Mouse (Mus musculus) right cerebral cortex, postnatal 14 days (tissue): Measurements from ENCODE around the gene Slc35f6.

Source experiments
- DNase-seq: peaks from one replicate; pipeline ENCODE4 v3.0.0; 2022

Slc35f6 gene

GRCm38 (mm10) chr5:30621844-30622176, 25.9 kb upstream of the Slc35f6 start:
- no peak for DNase-seq

- DNase-seq: peak; percentile 35
These were observed 25.4 kb upstream of the Slc35f6 start for GRCm38 (mm10) chr5:30622177-30622840.

- DNase-seq: no peak
These were observed 24.9 kb upstream of the Slc35f6 start for GRCm38 (mm10) chr5:30622841-30623185.

- DNase-seq: no peak
These were observed 24.4 kb upstream of the Slc35f6 start for GRCm38 (mm10) chr5:30623380-30623779.

- DNase-seq: no peak
These were observed 23.4 kb upstream of the Slc35f6 start for GRCm38 (mm10) chr5:30624311-30624710.

- DNase-seq: no peak
These were observed 22.8 kb upstream of the Slc35f6 start for GRCm38 (mm10) chr5:30624908-30625307.

- DNase-seq: no peak
These were observed 22.4 kb upstream of the Slc35f6 start for GRCm38 (mm10) chr5:30625379-30625778.

GRCm38 (mm10) chr5:30626331-30627105, 21.2 kb upstream of the Slc35f6 start:
- no peak for DNase-seq

GRCm38 (mm10) chr5:30628511-30628910, 19.2 kb upstream of the Slc35f6 start:
- DNase-seq: no peak

GRCm38 (mm10) chr5:30630401-30630800, 17.3 kb upstream of the Slc35f6 start:
- no peak for DNase-seq

GRCm38 (mm10) chr5:30632134-30632533, 15.6 kb upstream of the Slc35f6 start:
- no peak for DNase-seq

GRCm38 (mm10) chr5:30636994-30637393, 10.7 kb upstream of the Slc35f6 start:
- DNase-seq: no peak

- DNase-seq: peak; percentile 85
These were observed 9.7 kb upstream of the Slc35f6 start for GRCm38 (mm10) chr5:30638041-30638440.

GRCm38 (mm10) chr5:30643477-30644179, 4.1 kb upstream of the Slc35f6 start:
- DNase-seq: no peak

GRCm38 (mm10) chr5:30646036-30646435, 1.7 kb upstream of the Slc35f6 start:
- no peak for DNase-seq

GRCm38 (mm10) chr5:30647396-30647795, 337 bp upstream of the Slc35f6 start:
- no peak for DNase-seq

- no peak for DNase-seq
These were observed 1.8 kb downstream of the Slc35f6 start for GRCm38 (mm10) chr5:30649558-30649957.

- no peak for DNase-seq
These were observed 3.0 kb downstream of the Slc35f6 start for GRCm38 (mm10) chr5:30650756-30651155.

GRCm38 (mm10) chr5:30651554-30651953, 3.8 kb downstream of the Slc35f6 start:
- DNase-seq: no peak

GRCm38 (mm10) chr5:30653246-30653645, 5.5 kb downstream of the Slc35f6 start:
- DNase-seq: no peak

GRCm38 (mm10) chr5:30655042-30655441, 7.3 kb downstream of the Slc35f6 start:
- DNase-seq: no peak

GRCm38 (mm10) chr5:30655526-30656195, 7.9 kb downstream of the Slc35f6 start:
- DNase-seq: no peak

- DNase-seq: no peak
These were observed 11.3 kb downstream of the Slc35f6 start for GRCm38 (mm10) chr5:30659042-30659441.
